Mouse (Mus musculus) lung, adult 2 months (tissue): ENCODE results near the gene Tctn3. TPM values are rescaled to one million over a fixed set of nuclear protein-coding genes. Genes with fewer than 3 reads are reported as not detected.
"Not testable (repeated sequence)": the region's sequence is repeated elsewhere in the genome, so short reads cannot be mapped to it uniquely, and the experiment has no call there.

Experiments
- DNase-seq: peaks from one replicate; pipeline ENCODE4 v3.0.0; 2022
- H3K4me1 ChIP-seq: fragments of 200-500 bp; 2 replicates; pipeline ENCODE4 v1.6.1; 2011; ENCODE audit warnings: low read length; ENCODE audit not compliant: control insufficient read depth, insufficient read depth
- H3K4me3 ChIP-seq: fragments of 200-500 bp; replicated peaks from 2 replicates; pipeline ENCODE3; 2011; ENCODE audit warnings: low read depth, mild to moderate bottlenecking, control low read depth, low read length; ENCODE audit errors: extremely low read depth
- CTCF ChIP-seq: fragments of 200-500 bp; IDR thresholded peaks from 2 replicates; pipeline ENCODE4 v1.5.1; 2011; ENCODE audit warnings: mild to moderate bottlenecking, low read length, control low read depth; ENCODE audit not compliant: insufficient read depth
- POLR2A ChIP-seq: fragments of 200-500 bp; IDR thresholded peaks from 2 replicates; pipeline ENCODE4 v1.6.1; 2011; ENCODE audit warnings: low read depth, mild to moderate bottlenecking, control low read depth, low read length, borderline replicate concordance; ENCODE audit errors: extremely low read depth
- WGBS: fragments of 180-500 bp; shearing (Covaris S2); methylation state at CpG from one replicate; pipeline ENCODE4 v1.1.7; 2018; 5-methylcytosine and 5-hydroxymethylcytosine counted together
- polyA plus RNA-seq: library from polyadenylated mRNA; depleted of rRNA; stranded (reverse); fragments of >200 nt; gene quantifications from 2 replicates; pipeline ENCODE4 v1.2.3, GENCODE M21; 2012

Gene Tctn3
- polyA plus RNA-seq, 1 experiment: 12.1 TPM

DNA sequence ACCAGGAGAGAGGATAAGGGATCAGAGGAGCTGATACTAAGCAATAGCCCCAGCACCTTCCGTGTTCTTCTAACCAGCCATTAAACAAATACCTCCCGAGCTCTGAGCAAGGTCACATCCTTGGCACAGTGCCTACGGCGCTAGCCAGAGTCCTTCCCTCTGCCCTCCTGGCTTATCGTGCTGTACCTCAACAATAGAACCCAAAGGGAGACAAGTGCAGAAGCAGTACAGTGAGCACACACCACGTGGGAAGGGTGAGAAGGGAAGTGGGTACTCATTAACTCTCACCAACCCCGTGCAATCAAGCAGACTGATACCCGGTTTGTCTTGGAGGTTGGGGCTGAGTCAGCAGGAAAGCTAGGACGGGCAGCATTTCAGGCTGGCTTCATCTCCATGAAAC, 41.3 kb downstream of the Tctn3 start:
- 70% methylated on average over 9 of the region's 9 CpGs for WGBS
- DNase-seq: no peak
- H3K4me3 ChIP-seq: no peak overlapping the region
- TF ChIP-seq POLR2A: no peak
- H3K4me1 ChIP-seq: no peaks in the 10 kb centered on the region

DNA sequence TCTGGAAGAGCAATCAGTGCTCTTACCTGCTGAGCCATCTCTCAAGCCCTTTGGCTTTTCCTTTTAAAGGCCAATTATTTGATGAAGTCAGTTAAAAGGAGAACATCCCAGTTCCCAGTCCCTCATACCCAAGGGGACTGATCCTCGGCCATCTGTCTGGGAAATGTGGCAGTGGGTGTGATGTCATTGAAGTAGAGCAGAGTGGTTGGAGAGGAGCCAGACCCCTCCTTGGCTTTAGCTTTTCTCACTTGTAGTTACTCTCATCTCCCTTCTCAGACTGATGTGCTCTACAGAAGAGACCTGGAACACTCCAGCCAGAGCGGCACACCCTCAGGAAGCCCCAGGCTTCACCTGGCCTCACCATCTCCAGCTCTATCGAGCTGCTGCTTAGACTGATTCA, 44.4 kb downstream of the Tctn3 start:
- 86% methylated on average over 3 of the region's 3 CpGs for WGBS
- H3K4me1 ChIP-seq: no peaks in the 10 kb centered on the region
- TF ChIP-seq POLR2A (no peak), CTCF (no peak)
- no peak overlapping the region for H3K4me3 ChIP-seq
- no peak for DNase-seq

DNA sequence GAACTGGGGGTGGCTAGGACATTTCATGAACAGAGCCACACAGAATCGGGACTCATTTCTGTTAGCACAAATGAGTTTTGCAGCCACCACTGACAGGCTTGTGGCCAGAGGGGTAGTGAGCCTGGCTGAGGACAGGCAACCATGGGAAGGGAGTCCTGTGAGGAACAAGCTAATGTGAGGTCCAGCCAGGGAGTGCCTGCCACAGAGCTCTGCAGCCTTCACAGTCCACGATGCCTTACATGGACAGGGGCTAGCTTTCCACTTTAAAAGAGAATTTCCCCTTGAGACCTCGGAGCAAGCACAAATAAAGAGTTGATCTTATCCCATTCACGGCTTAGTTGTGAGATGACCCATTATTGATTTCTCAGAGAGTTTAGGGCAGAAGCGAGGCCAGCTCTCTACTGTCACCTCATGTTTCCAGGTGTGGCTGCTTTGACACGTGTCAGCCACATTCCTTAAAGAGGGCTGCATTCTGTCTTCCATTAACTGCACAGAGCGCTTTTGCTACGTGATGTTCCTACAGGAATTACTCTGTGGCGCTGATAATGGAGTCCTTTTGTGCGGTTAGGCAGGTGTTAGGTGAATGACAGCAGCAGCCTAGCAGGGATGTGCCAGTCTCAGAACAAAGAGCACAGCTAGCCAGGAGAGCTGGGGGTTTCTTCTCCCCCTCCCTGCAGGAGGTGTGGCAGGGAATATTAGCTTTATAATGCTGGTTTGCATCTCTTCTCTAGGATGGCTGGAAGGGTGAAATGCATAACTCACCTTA, 48.0 kb downstream of the Tctn3 start:
- no peak for DNase-seq
- no peak overlapping the region for H3K4me3 ChIP-seq
- 86% methylated on average over 10 of the region's 10 CpGs for WGBS
- TF ChIP-seq POLR2A (no peak), CTCF (no peak)
- no peaks in the 10 kb centered on the region for H3K4me1 ChIP-seq

DNA sequence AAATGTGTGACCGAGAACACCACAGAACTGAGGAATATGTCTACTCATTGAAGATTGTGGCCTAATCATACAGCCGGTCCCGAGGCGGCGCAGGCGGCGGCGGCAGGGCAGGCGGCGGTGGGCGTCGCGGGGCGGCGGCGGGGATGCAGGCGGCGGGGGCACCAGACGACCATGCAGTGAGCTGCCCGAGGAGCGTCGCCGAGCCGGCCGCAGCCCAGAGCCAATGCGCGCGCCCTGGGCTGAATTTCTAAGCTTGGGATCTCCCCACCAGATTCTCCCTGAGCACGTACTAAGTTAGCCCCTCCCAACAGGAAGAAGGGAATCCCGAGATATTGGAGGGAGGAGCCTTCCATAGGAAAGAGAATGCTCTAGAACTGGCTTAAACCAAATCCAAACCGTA, 50.5 kb downstream of the Tctn3 start:
- not testable (repeated sequence) for H3K4me3 ChIP-seq, H3K4me1 ChIP-seq, DNase-seq
- WGBS: 89% methylated on average over 13 of the region's 31 CpGs

DNA sequence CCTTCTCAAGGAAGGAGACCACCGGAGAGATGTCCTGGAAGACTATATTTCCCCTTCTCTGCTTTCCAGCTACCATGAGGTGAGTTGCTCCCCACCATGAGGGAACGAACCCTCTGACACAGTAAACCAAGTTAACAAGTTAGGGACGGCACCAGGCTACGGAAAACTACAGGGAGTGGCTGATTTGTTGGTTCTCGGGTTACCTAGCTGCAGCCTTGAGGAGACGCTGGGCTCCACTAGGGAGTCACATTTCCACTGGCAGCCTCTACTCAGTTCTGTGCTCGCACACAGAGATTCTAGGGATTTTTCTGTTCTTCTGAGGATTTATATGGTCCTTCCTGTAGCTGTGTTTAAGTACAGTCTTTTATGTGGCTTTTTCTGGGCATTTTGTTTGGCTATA, 56.0 kb downstream of the Tctn3 start:
- TF ChIP-seq CTCF (no peak), POLR2A (no peak)
- 87% methylated on average over 7 of the region's 7 CpGs for WGBS
- Histone ChIP-seq H3K4me3 (no peak overlapping the region), H3K4me1 (no peaks in the 10 kb centered on the region)
- no peak for DNase-seq

DNA sequence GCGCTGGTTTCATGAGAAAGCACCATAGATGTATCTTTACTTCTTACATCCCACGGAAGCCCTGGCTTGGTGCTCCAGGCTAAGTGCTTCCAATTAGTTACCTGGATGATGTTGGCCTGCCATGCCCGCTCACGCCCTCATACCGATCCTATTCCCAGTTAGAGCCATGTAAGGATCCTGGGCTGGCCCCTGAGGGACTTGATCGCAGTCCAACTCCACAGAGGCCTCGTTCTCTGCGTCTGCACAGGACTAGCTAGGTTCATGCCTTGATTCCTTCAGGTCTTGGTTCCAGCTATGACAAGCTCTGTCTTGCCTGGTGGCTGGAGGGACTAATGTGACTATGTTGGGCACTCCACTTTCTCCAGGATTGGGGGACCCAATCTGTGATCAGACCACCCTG, 56.9 kb downstream of the Tctn3 start:
- no peak for TF ChIP-seq POLR2A
- TF ChIP-seq CTCF: no peak
- H3K4me3 ChIP-seq: no peak overlapping the region
- H3K4me1 ChIP-seq: no peaks in the 10 kb centered on the region
- DNase-seq: no peak
- WGBS: 92% methylated on average over 8 of the region's 8 CpGs

DNA sequence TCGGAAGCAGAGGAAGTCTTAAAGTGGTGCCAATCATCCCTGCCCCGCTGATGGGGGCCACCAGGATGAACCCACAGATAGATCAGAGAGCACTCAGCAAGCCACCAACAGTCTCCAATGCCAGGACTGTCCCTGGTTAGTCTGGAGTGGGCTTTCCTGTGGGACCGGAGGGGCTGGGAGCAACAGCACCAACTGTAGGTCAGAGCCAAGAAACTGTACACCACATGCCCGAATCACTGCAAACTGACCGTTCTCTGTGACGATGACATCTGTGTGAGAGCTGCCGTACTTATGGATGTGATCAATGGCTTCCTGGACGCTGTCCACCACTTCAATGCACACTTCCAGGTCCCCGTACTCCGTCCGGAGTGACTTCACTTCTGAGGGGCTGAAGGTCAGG, 57.7 kb downstream of the Tctn3 start:
- TF ChIP-seq CTCF (no peak), POLR2A (no peak)
- 76% methylated on average over 11 of the region's 11 CpGs for whole genome bisulfite sequencing

DNA sequence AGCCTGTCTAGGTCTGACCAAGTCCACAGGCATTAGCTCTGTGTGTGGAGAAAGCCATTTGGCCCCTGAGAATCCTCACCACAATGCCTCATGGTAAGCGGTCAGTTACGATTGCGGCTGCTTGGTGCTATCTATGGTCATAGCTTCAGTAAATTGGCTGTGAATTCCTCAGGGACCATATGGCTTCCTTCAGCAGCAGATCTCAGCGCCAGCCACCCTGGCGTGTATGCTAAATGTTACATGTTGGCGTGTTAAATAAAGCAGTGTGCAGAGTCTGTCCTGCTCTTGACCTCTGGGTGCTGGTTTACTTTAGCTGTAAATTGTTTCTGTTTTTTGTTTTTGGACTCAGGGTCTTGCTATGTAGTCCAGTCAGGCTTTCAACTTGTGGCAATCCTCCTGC, 58.2 kb downstream of the Tctn3 start:
- no peak overlapping the region for H3K4me3 ChIP-seq
- DNase-seq: no peak
- H3K4me1 ChIP-seq: no peaks in the 10 kb centered on the region
- TF ChIP-seq POLR2A (no peak), CTCF (no peak)
- whole genome bisulfite sequencing: 71% methylated on average over 6 of the region's 6 CpGs

More for the DNA sequence above, 57.7 kb downstream of the Tctn3 start:
- Histone ChIP-seq H3K4me1 (no peaks in the 10 kb centered on the region), H3K4me3 (no peak overlapping the region)
- DNase-seq: no peak

DNA sequence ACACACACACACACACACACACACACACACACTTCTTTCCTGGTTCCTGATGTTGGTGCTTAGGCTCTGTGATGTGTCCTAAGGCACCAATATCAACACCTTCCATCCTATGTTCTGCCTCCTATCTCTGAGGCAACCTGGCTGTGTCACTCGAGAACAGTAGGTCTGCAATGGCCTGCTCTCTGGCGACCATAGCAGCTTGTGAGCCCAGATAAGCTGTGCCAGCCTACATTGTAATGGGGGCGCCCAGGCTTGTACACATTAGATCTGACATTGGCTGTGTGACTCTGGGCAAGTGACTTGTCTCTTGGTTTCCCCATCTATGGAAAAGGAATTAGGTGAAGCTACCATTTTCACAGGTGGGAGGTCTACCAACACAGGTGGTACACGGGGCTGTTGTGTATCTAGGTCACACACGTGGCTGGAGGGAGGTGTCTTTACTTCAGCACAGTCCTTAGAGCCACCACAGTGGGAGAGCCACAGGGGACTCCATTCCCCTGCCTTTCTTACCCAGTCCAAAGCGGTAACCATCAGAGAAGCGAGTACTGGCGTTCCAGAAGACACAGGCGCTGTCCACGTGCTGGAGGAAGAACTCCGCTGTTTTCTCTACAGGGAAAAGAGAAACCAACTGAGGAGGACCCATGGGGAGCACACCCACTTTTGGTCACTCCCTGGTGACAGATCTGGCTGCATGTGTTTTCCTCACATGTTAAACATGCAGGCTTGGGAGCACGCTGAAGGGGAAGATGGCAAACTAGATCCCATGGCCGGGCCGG, 58.8 kb downstream of the Tctn3 start:
- no peak for DNase-seq
- no peak for TF ChIP-seq CTCF
- TF ChIP-seq POLR2A: no peak
- WGBS: 83% methylated on average over 14 of the region's 14 CpGs
- Histone ChIP-seq H3K4me3 (no peak overlapping the region), H3K4me1 (no peaks in the 10 kb centered on the region)

DNA sequence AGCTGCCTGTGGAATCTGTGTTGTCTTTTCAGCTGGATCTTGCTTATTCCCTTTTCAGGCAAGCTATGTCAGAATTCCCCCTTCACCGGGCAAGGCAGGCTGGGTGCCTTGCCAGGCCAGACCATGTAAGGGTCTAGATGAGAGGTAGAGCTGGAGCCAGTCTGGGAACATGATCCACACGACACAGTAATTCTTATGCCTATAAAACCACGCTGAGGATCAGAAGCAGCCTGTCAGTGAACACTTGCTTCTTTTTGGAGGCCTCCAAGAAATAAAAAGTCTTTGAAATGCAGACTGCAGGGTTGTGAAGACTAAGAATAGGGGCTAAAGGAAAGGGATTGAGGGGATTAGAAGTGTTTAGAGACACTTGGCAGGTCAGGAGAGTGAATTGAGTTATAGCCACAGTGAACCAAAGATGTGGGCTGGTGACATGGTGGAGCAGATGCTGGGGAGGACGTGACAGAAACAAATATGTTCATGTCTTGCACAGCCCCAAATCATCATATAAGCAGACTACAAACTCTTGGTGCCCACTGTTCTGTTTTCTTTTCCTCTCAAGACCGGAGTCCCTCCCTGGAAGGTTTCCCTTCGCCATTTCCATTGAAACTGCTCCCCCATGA, 62.4 kb downstream of the Tctn3 start:
- H3K4me1 ChIP-seq: no peaks in the 10 kb centered on the region
- DNase-seq: no peak
- WGBS: 73% methylated on average over 6 of the region's 6 CpGs
- no peak for TF ChIP-seq POLR2A
- no peak for TF ChIP-seq CTCF
- no peak overlapping the region for H3K4me3 ChIP-seq
